Mouse (Mus musculus) layer of hippocampus, postnatal 36 days (tissue): ENCODE results near the gene Hmga1b. TPM values are rescaled to one million over a fixed set of nuclear protein-coding genes. Genes with fewer than 3 reads are reported as not detected.

Experiments used
- total RNA-seq, 2 experiments: library from RNA; stranded (reverse); gene quantifications; 2 replicates each; pipeline ENCODE4 v1.2.3; 2021

Hmga1b gene
- total RNA-seq, 2 experiments from 2014 or later: 19.5 to 20.1 TPM

Other genes starting within 250 kb of the Hmga1b start
- gene Gcgr, start 232.1 kb upstream of the Hmga1b start, total RNA-seq: under 1 TPM; 0.15 to 0.18 TPM
- 10 to 100 TPM; 71.3 to 71.6 TPM for gene Mcrip1, start 213.1 kb upstream of the Hmga1b start, total RNA-seq
- gene Ppp1r27, start 211.7 kb upstream of the Hmga1b start, total RNA-seq: not detected
- 100 to 1,000 TPM; 118 to 122 TPM for gene P4hb, start 189.5 kb upstream of the Hmga1b start, total RNA-seq
- gene Arhgdia, start 181.2 kb upstream of the Hmga1b start, total RNA-seq: 100 to 1,000 TPM; 266 to 282 TPM
- 10 to 100 TPM; 60.0 to 67.6 TPM for gene Alyref, start 164.4 kb upstream of the Hmga1b start, total RNA-seq
- 100 to 1,000 TPM in 1 of 2 experiments, 10 to 100 TPM in 1; 85.0 to 103 TPM for gene Anapc11, start 164.4 kb upstream of the Hmga1b start, total RNA-seq
- gene Npb, start 154.3 kb upstream of the Hmga1b start, total RNA-seq: 1 to 10 TPM; 1.2 to 1.8 TPM
- gene Pcyt2, start 144.9 kb upstream of the Hmga1b start, total RNA-seq: 100 to 1,000 TPM; 138 to 157 TPM
- 10 to 100 TPM; 40.7 to 41.5 TPM for gene Sirt7, start 137.6 kb upstream of the Hmga1b start, total RNA-seq
- gene Mafg, start 129.2 kb upstream of the Hmga1b start, total RNA-seq: 10 to 100 TPM; 77.3 to 86.3 TPM
- gene Pycr1, start 119.0 kb upstream of the Hmga1b start, total RNA-seq: 1 to 10 TPM; 1.8 to 2.1 TPM
- 1 to 10 TPM; 4.2 to 4.4 TPM for gene Myadml2, start 114.6 kb upstream of the Hmga1b start, total RNA-seq
- gene Notum, start 101.6 kb upstream of the Hmga1b start, total RNA-seq: 1 to 10 TPM; 3.6 to 3.7 TPM
- gene Aspscr1, start 89.8 kb upstream of the Hmga1b start, total RNA-seq: 10 to 100 TPM; 45.6 to 47.6 TPM
- gene Cenpx, start 49.1 kb upstream of the Hmga1b start, total RNA-seq: 10 to 100 TPM; 15.5 to 15.7 TPM
- 10 to 100 TPM; 56.6 to 69.3 TPM for gene Lrrc45, start 48.9 kb upstream of the Hmga1b start, total RNA-seq
- gene Rac3, start 41.3 kb upstream of the Hmga1b start, total RNA-seq: 10 to 100 TPM; 36.5 to 41.0 TPM
- 10 to 100 TPM in 1 of 2 experiments, 1 to 10 TPM in 1; 8.1 to 10.8 TPM for gene Dcxr, start 35.5 kb upstream of the Hmga1b start, total RNA-seq
- 1 to 10 TPM; 1.7 to 2.3 TPM for gene Cbr2, start 30.7 kb upstream of the Hmga1b start, total RNA-seq
- 10 to 100 TPM; 66.1 to 68.6 TPM for gene Rfng, start 21.4 kb downstream of the Hmga1b start, total RNA-seq
- 100 to 1,000 TPM; 146 to 147 TPM for gene Gps1, start 21.5 kb downstream of the Hmga1b start, total RNA-seq
- 10 to 100 TPM; 44.7 to 52.9 TPM for gene Dus1l, start 33.6 kb downstream of the Hmga1b start, total RNA-seq
- gene Fasn, start 61.8 kb downstream of the Hmga1b start, total RNA-seq: 100 to 1,000 TPM; 173 to 191 TPM
- gene Ccdc57, start 170.1 kb downstream of the Hmga1b start, total RNA-seq: 1 to 10 TPM; 6.1 to 7.0 TPM
- gene Slc16a3, start 185.7 kb downstream of the Hmga1b start, total RNA-seq: 1 to 10 TPM; 2.3 to 2.5 TPM
- 100 to 1,000 TPM; 129 to 137 TPM for gene Csnk1d, start 228.5 kb downstream of the Hmga1b start, total RNA-seq